Mouse (Mus musculus): ENCODE measurements around the gene Atp8a2. TPM values are rescaled to one million over a fixed set of nuclear protein-coding genes. Genes with fewer than 3 reads are reported as not detected.

The Atp8a2 gene
- polyA plus RNA-seq, 1 experiment = 24.7 TPM

DNA sequence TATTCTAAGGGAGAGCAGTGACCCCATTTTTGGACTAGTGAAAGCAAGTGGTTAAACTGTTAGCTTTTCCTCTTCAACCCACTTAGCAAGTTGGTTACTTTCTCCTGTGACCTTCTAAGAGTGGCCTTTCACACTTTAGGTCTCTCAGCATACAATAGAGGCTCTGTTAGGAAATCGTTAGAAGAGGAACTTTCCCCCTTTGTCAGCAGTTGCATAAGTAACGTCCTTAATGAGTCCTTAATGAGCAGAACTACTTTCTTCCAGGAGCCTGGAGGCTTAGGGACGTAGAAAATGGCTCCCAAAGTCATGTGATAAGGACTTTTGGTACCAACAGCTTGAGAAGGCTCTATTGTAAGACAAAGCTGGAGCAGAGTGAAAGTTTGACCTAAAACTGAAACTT, 434.8 kb downstream of the Atp8a2 start:
- Histone ChIP-seq H3K4me1 (ENCODE audit: control insufficient read depth, insufficient read depth, low read length) (no peaks in the 10 kb centered on the region), H3K27me3 (ENCODE audit: control insufficient read depth, insufficient read depth, low read length) (no peaks in the 10 kb centered on the region), H3K27ac (ENCODE audit: insufficient read depth, low read length) (no peak overlapping the region), H3K4me3 (replicated peaks; ENCODE audit: insufficient read depth, low read depth, low read length) (no peak overlapping the region)
- WGBS = 80% methylated on average over 3 of the region's 3 CpGs
- TF ChIP-seq CTCF (IDR thresholded peaks at IDR 0.05; ENCODE audit: borderline replicate concordance, insufficient read depth, low read depth, low read length) = no peak
- no peak for DNase-seq

DNA sequence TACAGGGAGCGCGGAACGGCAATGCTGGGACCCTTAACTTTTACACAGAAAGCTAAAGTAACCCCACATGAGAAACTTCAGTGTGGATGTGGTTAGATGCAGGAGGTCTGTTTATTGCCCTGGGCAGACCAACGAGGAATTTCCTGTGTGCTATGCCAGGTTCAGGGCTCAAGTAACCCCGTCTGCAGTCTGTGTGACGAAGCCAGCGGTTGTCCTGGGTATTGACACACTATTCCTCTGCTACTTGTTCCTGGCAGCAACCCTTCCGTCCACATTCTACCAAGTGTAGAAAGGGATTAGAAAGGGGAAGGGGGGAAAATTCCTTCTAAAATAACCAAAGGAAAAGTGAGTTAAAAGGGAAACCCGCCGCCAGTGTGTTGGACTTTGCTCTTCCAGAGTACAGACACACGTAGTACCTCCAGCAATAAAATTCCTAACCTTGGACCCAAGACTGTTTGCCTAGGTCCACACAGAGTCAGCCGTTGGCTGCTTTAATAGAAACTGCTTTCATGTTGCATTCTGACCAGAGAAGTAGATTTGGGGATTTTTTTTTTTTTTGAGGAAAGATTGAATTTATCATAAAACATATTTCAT, 437.0 kb downstream of the Atp8a2 start:
- Histone ChIP-seq H3K27me3 (ENCODE audit: control insufficient read depth, insufficient read depth, low read length) (no peaks in the 10 kb centered on the region), H3K4me1 (ENCODE audit: control insufficient read depth, insufficient read depth, low read length) (no peaks in the 10 kb centered on the region), H3K4me3 (replicated peaks; ENCODE audit: insufficient read depth, low read depth, low read length) (no peak overlapping the region), H3K27ac (ENCODE audit: insufficient read depth, low read length) (no peak overlapping the region)
- TF ChIP-seq CTCF (IDR thresholded peaks at IDR 0.05; ENCODE audit: borderline replicate concordance, insufficient read depth, low read depth, low read length) = no peak
- no peak for TF ChIP-seq POLR2A (IDR thresholded peaks at IDR 0.05; ENCODE audit: borderline replicate concordance, insufficient read depth, low read length)
- no peak for DNase-seq
- WGBS = 85% methylated on average over 12 of the region's 12 CpGs

DNA sequence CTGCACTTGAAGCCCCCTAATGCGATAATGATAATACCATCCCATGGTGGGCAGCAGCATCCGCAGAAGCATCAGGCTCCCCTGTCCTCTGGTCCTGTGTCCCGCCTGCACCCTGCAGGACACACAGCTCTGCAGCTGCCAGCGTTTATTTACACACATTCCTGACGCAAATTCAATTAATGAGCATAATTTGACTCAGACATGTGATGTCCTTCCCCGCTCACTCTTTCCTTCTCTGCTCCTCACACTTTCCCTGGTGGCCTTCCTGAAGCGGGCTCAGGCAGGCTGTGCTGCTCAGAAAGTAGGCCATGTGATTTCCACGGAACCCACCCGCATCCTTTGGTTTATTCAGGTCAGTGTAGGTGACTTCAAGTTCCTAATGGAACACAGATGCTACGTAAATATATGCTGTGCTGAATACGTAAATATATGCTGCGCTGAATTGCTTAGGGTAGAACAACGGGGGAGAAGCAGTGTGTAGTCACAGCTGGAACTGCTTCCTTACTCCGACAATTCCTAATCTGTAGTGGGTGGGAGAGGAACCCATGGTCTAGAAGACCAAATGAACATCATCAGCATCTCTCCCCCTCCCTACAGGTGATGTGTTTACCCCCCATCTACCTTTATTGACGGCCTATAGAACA, 437.7 kb downstream of the Atp8a2 start:
- Histone ChIP-seq H3K27ac (ENCODE audit: insufficient read depth, low read length) (no peak overlapping the region), H3K27me3 (ENCODE audit: control insufficient read depth, insufficient read depth, low read length) (no peaks in the 10 kb centered on the region), H3K4me1 (ENCODE audit: control insufficient read depth, insufficient read depth, low read length) (no peaks in the 10 kb centered on the region), H3K4me3 (replicated peaks; ENCODE audit: insufficient read depth, low read depth, low read length) (no peak overlapping the region)
- TF ChIP-seq POLR2A (IDR thresholded peaks at IDR 0.05; ENCODE audit: borderline replicate concordance, insufficient read depth, low read length) (no peak), CTCF (IDR thresholded peaks at IDR 0.05; ENCODE audit: borderline replicate concordance, insufficient read depth, low read depth, low read length) (no peak)
- 67% methylated on average over 15 of the region's 15 CpGs for WGBS
- DNase-seq = peak in 1 of 2 experiments; percentile 10

DNA sequence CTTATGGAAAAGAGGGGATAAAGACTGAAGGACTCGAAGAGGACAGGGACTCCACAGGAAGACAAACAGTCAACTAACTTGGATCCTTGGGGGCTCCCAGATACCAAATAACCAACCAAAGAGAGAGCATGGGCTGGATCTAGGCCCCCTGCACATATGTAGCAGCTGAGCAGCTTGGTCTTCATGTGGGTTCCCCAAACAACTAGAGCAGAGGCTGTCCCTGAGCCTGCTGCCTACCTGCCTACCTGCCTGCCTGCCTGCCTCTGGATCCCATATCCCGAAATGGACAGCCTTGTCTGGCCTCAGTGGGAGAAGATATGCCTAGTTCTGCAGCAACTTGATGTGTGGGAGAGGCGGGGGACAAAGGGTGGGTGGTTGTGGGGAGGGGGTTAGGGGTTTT, 444.6 kb downstream of the Atp8a2 start:
- no peak overlapping the region for H3K27ac ChIP-seq (ENCODE audit: insufficient read depth, low read length)
- H3K27me3 ChIP-seq (ENCODE audit: control insufficient read depth, insufficient read depth, low read length) = no peaks in the 10 kb centered on the region; the same call in 1 of the 2 replicates
- no peak overlapping the region for H3K4me3 ChIP-seq (replicated peaks; ENCODE audit: insufficient read depth, low read depth, low read length)
- WGBS = 92% methylated on average over 3 of the region's 3 CpGs
- H3K4me1 ChIP-seq (ENCODE audit: control insufficient read depth, insufficient read depth, low read length) = no peaks in the 10 kb centered on the region
- DNase-seq = no peak
- TF ChIP-seq POLR2A (IDR thresholded peaks at IDR 0.05; ENCODE audit: borderline replicate concordance, insufficient read depth, low read length) = no peak
- TF ChIP-seq CTCF (IDR thresholded peaks at IDR 0.05; ENCODE audit: borderline replicate concordance, insufficient read depth, low read depth, low read length) = no peak

DNA sequence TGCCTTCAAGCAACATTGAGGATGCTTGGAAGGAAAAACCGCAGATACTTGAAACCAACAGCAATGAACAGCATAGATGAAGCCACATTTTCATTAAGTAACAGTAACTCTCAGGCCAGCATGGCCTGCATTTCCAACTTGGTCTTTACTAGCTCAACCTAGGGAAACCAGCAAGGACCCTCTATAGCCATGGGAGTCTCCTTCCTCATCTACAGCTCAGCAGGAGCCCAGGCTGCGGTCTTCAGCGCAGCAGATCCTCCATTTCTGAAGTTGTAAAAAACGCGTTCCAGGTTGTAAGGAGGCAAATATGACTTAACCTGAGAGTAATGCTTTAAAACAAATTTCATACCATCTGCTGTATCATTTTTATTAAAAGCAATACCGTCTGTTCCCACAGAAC, 447.0 kb downstream of the Atp8a2 start:
- no peak for TF ChIP-seq POLR2A (IDR thresholded peaks at IDR 0.05; ENCODE audit: borderline replicate concordance, insufficient read depth, low read length)
- TF ChIP-seq CTCF (IDR thresholded peaks at IDR 0.05; ENCODE audit: borderline replicate concordance, insufficient read depth, low read depth, low read length) = no peak
- WGBS = 89% methylated on average over 6 of the region's 6 CpGs

DNA sequence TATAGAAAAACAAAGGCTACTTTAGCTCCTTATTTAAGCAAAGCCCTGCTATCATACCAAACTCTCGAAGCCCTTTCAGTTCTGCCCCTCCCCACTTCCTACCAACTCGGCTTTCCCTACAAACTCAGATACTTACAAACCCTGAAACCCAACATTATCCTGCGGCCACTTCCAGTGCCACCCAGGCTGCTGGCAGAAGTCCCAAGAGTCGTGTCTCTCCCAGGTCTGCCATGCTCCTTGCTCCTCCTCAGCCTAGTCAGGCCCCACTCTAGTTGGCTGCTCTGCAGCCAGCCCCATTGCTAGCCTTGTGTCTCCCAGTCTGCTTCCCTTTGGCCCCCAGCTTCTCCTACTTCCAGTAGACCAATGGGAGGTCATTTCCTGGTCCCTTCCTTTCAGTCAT, 451.3 kb downstream of the Atp8a2 start:
- DNase-seq = no peak
- H3K4me3 ChIP-seq (replicated peaks; ENCODE audit: insufficient read depth, low read depth, low read length) = no peak overlapping the region
- H3K27me3 ChIP-seq (ENCODE audit: control insufficient read depth, insufficient read depth, low read length) = no peaks in the 10 kb centered on the region; the same call in 1 of the 2 replicates
- H3K4me1 ChIP-seq (ENCODE audit: control insufficient read depth, insufficient read depth, low read length) = no peaks in the 10 kb centered on the region
- H3K27ac ChIP-seq (ENCODE audit: insufficient read depth, low read length) = no peak overlapping the region
- 34% methylated on average over 4 of the region's 4 CpGs for WGBS
- TF ChIP-seq POLR2A (IDR thresholded peaks at IDR 0.05; ENCODE audit: borderline replicate concordance, insufficient read depth, low read length) (no peak), CTCF (IDR thresholded peaks at IDR 0.05; ENCODE audit: borderline replicate concordance, insufficient read depth, low read depth, low read length) (no peak)

More for the DNA sequence above, 447.0 kb downstream of the Atp8a2 start:
- no peaks in the 10 kb centered on the region; the same call in 1 of the 2 replicates for H3K27me3 ChIP-seq (ENCODE audit: control insufficient read depth, insufficient read depth, low read length)
- no peak for DNase-seq
- H3K4me1 ChIP-seq (ENCODE audit: control insufficient read depth, insufficient read depth, low read length) = no peaks in the 10 kb centered on the region
- H3K4me3 ChIP-seq (replicated peaks; ENCODE audit: insufficient read depth, low read depth, low read length) = no peak overlapping the region
- H3K27ac ChIP-seq (ENCODE audit: insufficient read depth, low read length) = no peak overlapping the region

DNA sequence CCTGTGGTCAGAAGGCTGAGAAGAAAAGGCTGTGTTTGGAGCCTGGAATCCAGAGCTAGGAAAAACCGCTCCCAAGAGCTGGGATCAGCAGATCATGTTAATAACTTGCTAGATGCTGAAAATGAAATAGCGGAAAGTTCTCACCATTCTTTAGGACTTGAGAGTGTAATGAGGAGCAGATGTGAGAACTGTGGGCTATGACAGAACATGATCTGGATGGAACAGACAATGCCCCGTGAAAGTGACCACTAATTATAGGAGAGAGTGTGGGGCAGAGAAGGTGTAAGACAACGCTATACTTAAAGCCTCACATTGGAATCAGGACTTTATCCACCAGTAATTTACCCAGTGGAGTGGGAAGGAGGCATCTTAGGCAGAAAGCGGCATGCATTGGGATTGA, 455.2 kb downstream of the Atp8a2 start:
- Histone ChIP-seq H3K4me1 (ENCODE audit: control insufficient read depth, insufficient read depth, low read length) (no peaks in the 10 kb centered on the region), H3K27me3 (ENCODE audit: control insufficient read depth, insufficient read depth, low read length) (no peaks in the 10 kb centered on the region; the same call in 1 of the 2 replicates), H3K27ac (ENCODE audit: insufficient read depth, low read length) (no peak overlapping the region), H3K4me3 (replicated peaks; ENCODE audit: insufficient read depth, low read depth, low read length) (no peak overlapping the region)
- WGBS = 92% methylated on average over 5 of the region's 5 CpGs
- no peak for DNase-seq
- no peak for TF ChIP-seq POLR2A (IDR thresholded peaks at IDR 0.05; ENCODE audit: borderline replicate concordance, insufficient read depth, low read length)
- no peak for TF ChIP-seq CTCF (IDR thresholded peaks at IDR 0.05; ENCODE audit: borderline replicate concordance, insufficient read depth, low read depth, low read length)

DNA sequence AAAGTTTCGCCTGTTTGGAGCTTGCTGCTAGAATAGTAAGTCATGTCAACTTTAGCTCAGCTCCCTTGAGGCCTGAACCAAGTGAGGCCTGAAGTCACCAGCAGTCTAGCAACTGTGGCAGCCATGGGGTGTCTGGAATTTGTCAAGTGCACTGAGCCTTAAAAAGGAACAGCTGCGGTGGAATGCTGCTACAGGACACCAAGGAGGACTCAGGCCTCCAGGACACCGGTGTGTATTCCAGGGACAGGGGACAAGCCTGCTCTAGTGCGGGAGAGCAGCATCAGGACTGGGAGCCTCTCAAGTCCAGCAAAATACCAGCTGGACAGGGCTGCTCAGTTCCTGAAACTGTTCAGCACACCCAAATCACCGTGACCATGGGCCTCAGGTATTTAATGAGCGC, 457.5 kb downstream of the Atp8a2 start:
- no peaks in the 10 kb centered on the region for H3K4me1 ChIP-seq (ENCODE audit: control insufficient read depth, insufficient read depth, low read length)
- H3K4me3 ChIP-seq (replicated peaks; ENCODE audit: insufficient read depth, low read depth, low read length) = no peak overlapping the region
- no peak for DNase-seq
- H3K27ac ChIP-seq (ENCODE audit: insufficient read depth, low read length) = no peak overlapping the region
- TF ChIP-seq CTCF (IDR thresholded peaks at IDR 0.05; ENCODE audit: borderline replicate concordance, insufficient read depth, low read depth, low read length) = no peak
- TF ChIP-seq POLR2A (IDR thresholded peaks at IDR 0.05; ENCODE audit: borderline replicate concordance, insufficient read depth, low read length) = no peak
- no peaks in the 10 kb centered on the region; the same call in 1 of the 2 replicates for H3K27me3 ChIP-seq (ENCODE audit: control insufficient read depth, insufficient read depth, low read length)
- 55% methylated on average over 6 of the region's 6 CpGs for WGBS

Measured in cerebellum, adult 2 months (tissue).